Mouse (Mus musculus) frontal cortex, adult 2 months (tissue): Measurements from ENCODE around the gene Gng11. TPM values are rescaled to one million over a fixed set of nuclear protein-coding genes. Genes with fewer than 3 reads are reported as not detected.

Experiments used
- DNase-seq, 2 experiments: peaks; one replicate each; pipeline ENCODE4 v3.0.0; 2022; ENCODE audit warnings: low spot score in 1 of 2; ENCODE audit errors: extremely low spot score in 1 of 2
- polyA plus RNA-seq: library from polyadenylated mRNA; depleted of rRNA; stranded (reverse); fragments of >200 nt; gene quantifications from 2 replicates; pipeline ENCODE4 v1.2.3, GENCODE M21; 2012; rRNA removed

Gng11 gene
- 14.1 and 17.1 TPM in 2 replicates for polyA plus RNA-seq

DNA sequence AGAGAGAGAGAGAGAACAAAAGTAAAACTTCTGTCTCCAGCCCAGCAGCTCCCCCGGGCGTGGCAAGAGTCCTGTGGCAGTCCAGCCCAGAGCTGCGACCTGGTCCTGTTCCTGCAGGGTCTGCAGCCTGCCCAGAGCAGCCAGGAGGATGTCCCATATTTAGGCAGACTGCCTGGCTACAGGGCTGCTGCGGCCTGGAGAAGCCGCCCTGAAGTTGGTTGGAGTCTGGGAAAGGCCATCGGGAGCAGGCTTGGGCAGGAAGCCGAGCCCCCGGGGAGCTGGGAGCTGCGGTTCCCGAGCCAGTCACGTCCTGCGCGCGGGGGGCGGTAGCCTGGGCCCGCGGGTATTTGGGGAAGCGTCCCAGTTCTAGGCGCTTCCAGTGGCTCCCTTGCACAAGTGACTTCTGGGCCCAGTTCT lies at the start of gene Gng11:
Gene Gng11, plus strand, starts transcription at position 15 of the 417 bp plus-strand sequence.
- DNase-seq: peak in 1 of 2 experiments; percentile 6

GRCm38 (mm10) chr6:3954969-3955368 lies 48.7 kb upstream of the Gng11 start:
- DNase-seq: no peak

GRCm38 (mm10) chr6:3967676-3968626 lies 35.8 kb upstream of the Gng11 start:
- DNase-seq: peak in 1 of 2 experiments; percentile 31

DNA sequence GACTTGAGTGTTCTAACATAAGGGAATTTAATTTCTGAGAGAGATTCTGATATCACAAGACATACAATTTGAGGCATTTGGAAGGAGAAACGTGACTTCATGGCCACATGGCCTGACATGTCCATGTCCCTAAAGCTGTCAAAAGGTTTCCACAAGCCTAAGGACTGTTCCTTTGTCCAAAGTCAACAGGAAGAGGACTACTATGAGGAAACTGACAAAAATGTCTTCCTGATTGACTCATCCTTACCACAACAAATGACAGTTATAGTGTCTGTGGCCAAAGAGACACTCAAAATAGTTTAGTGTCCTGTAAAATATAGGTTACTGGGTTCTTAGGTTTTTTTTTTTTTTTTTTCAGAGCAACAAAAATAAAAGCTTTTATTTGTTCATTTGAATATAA lies 30.0 kb upstream of the Gng11 start:
- DNase-seq: no peak

DNA sequence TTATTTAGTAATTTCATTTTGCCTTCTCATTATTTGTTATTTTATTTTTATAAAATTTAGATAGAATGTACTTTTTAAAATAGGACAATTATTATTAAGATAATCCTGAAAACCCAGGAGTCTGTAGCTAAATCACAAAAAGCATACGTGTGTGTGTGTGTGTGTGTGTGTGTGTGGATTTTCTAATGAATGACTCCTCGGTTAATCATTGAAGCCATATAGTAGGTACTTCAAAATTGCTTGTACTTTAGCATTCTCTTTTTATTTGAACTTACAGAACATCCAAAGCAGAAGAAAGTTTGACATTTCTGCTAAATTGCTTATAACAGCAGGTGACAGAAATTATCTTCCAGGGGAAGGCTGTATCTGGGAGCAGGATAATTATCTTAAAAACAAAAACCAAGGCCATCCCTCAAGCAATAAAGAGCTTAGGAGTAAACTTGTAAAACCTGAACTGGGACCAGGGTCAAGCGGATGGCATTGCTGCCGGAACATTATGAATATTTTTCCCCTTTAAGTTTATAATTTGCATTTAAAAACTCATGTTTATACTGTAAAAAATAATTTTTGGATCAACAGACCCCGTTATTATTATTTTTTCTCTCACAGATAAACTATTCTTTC lies 20.9 kb upstream of the Gng11 start:
- no peak for DNase-seq

- no peak for DNase-seq
These were observed 15.0 kb upstream of the Gng11 start, which contains the start of gene Tfpi2 for GRCm38 (mm10) chr6:3988750-3989149. Gene Tfpi2 (minus strand): TSS chr6:3988919.

DNA sequence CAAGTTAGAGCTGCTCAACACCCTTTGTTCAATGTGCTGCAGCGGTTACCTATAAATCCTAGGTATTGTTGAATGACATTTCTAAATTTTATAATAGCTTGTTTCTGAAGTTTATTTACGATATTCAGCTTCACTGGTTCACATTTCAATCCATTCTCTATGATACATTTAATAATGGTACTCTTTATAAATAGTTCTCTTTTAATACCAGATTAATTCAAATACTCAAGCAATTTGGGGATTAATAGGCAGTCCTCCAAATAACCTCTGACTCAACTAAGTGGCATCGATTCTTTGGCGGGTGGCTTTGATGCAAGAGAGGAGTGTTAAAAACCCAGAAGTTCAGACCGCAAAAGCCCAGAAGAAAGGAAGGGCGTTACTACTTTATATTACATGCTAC lies 10.2 kb upstream of the Gng11 start, which contains the start of gene Gngt1:
Gene Gngt1, plus strand, starts transcription at position 301 of the 400 bp plus-strand sequence.
- no peak for DNase-seq

GRCm38 (mm10) chr6:3998089-3998488 lies 5.6 kb upstream of the Gng11 start:
- no peak for DNase-seq

GRCm38 (mm10) chr6:3999296-3999695 lies 4.4 kb upstream of the Gng11 start:
- no peak for DNase-seq

- DNase-seq: no peak
These were observed 3.0 kb upstream of the Gng11 start for GRCm38 (mm10) chr6:4000716-4001115.

DNA sequence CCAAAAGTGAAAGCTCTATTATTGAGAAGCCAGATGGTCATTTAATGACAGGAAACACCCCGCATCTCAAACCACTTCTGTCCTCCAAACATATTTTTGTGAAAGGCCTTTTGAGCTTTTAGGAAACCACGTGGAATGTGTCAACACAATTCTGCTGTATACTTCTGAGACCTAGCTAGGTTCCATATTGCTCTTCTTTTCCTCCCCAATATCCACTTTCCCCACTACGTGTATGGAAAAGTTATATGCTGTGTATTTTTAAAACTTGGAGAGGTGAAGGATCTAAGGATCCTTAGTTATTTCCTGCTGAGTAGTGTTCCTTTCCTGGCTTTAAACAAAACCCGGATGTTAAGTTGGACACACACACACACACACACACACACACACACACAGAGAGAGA lies 259 bp upstream of the Gng11 start:
- no peak for DNase-seq

DNA sequence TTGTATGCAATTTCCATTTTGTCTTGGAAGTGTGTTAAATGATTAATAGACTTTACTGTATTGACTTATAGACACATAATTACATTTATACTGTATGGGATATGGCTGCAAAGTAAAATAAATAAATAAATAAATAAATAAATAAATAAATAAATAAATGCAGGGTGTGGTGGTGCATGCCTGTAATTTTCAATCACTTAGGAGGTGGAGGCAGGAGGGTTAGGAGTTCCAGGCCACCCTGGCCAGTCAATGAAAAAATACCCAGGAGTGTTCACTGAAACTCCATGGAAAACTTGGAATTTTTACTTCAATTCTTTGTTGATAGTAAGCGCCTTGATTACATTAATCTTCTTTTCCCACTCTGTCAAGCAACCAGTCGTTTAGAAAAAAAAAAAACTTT lies 1.1 kb downstream of the Gng11 start:
- DNase-seq: no peak

DNA sequence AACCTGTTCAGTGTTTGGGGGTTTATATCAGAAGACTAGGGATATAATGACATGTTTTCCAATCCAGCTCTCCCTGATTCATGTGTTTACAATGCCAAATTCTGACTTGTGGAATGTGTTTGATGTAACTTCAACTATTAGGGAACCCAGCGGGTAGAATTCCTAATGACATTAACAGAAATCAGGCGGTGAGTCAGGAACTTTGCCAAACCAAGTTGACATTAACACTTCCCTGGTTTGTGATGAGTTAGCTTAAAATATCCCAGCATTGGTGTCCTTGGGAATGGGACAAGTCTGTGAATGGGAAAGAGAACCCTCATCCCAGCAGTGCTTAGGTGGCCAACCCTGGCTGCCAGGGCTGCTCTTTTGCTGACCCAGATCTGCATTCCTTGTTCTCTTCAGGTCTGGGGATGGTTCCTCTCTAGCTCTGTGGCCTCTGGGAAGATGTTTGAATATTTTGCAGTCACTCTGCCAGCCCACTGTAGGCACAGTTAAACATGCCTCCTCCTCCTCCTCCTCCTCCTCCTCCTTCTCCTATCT lies 4.9 kb downstream of the Gng11 start:
- no peak for DNase-seq

- DNase-seq: no peak
These were observed 5.8 kb downstream of the Gng11 start for GRCm38 (mm10) chr6:4009548-4009947.

GRCm38 (mm10) chr6:4022645-4023044 lies 18.9 kb downstream of the Gng11 start:
- DNase-seq: no peak

GRCm38 (mm10) chr6:4026367-4026766 lies 22.7 kb downstream of the Gng11 start:
- no peak for DNase-seq

DNA sequence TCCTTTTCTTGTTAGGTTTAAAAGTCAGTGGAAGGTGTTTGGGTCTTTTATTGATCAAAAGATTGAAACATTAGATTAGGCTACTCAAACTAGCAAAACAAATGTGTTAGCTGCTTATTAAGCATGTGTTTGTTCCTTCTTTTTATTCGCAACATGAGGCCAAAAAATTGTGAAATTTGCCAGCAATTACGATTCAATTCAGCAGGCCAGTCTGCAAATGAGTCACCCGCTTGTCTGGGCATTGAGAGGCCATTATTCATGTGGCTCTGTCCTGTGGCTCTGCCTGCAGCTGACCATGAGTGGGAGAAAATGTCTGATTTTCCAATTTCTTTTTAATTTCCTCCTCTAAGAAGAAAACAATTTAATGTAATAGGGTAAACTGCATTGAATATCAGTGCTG lies 27.3 kb downstream of the Gng11 start:
- DNase-seq: no peak

GRCm38 (mm10) chr6:4041821-4042220 lies 38.1 kb downstream of the Gng11 start:
- DNase-seq: no peak

DNA sequence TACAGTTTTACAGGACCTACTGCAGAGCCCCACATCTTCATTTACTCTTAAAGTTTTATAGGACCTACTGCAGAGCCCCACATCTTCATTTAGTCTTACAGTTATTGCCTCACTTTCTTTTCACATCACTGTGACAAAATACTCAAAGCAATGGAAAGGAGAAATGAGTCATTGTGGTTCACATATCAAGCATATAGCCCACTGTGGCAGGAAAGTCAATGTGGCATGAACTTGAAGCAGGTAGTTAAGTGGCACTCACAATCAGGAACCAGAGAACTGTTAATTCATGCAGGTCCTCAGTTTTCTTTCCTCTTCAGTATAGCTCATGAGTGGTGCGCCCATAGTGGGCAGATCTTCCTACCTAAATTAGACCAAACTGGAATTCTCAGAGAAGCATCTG lies 43.5 kb downstream of the Gng11 start:
- DNase-seq: no peak

GRCm38 (mm10) chr6:4052843-4053242 lies 49.1 kb downstream of the Gng11 start:
- DNase-seq: no peak

GRCm38 (mm10) chr6:4054387-4054786 lies 50.7 kb downstream of the Gng11 start:
- DNase-seq: no peak
